Mouse (Mus musculus): Measurements from ENCODE around the gene 2610507B11Rik. TPM values are rescaled to one million over a fixed set of nuclear protein-coding genes. Genes with fewer than 3 reads are reported as not detected.

2610507B11Rik gene
- polyA plus RNA-seq, 1 experiment from 2014 or later: 73.0 TPM

GRCm38 (mm10) chr11:78294585-78294984 is 33.0 kb downstream of the 2610507B11Rik start:
- Histone ChIP-seq H3K27me3 (no peaks in the 10 kb centered on the region), H3K9me3 (replicated peaks) (no peaks in the 10 kb centered on the region), H3K4me3 (no peak overlapping the region), H3K9ac (no peak overlapping the region), H3K36me3 (ENCODE audit: poor library complexity, severe bottlenecking) (peaks cover 36% of the 10 kb centered on the region), H3K4me1 (no peaks in the 10 kb centered on the region), H3K4me2 (no peak overlapping the region), H3K27ac (no peak overlapping the region)
- WGBS: 96% methylated on average over 6 of the region's 6 CpGs
- ATAC-seq: no peak

GRCm38 (mm10) chr11:78300917-78301316 is 39.4 kb downstream of the 2610507B11Rik start:
- H3K4me1 ChIP-seq: peaks cover 24% of the 10 kb centered on the region
- H3K27ac ChIP-seq: peak overlapping the region; percentile 40
- ATAC-seq: peak; percentile 37; the same call in 1 of the 2 replicates
- peaks cover 28% of the 10 kb centered on the region for H3K36me3 ChIP-seq (ENCODE audit: poor library complexity, severe bottlenecking)
- 68% methylated on average over 7 of the region's 7 CpGs for WGBS
- peak overlapping the region; percentile 77 for H3K4me3 ChIP-seq
- no peaks in the 10 kb centered on the region for H3K27me3 ChIP-seq
- peak overlapping the region; percentile 93 for H3K4me2 ChIP-seq
- H3K9me3 ChIP-seq (replicated peaks): no peaks in the 10 kb centered on the region
- peak overlapping the region; percentile 60 for H3K9ac ChIP-seq

GRCm38 (mm10) chr11:78301357-78302084 is 40.0 kb downstream of the 2610507B11Rik start, which contains the start of gene Spag5:
Gene Spag5 (plus strand): TSS chr11:78301529.
- H3K36me3 ChIP-seq (ENCODE audit: poor library complexity, severe bottlenecking): peaks cover 29% of the 10 kb centered on the region
- peak within 1 kb of the TSS; percentile 77 for H3K4me3 ChIP-seq
- peak; percentile 100 for ATAC-seq
- peak within 1 kb of the TSS; percentile 74 for H3K27ac ChIP-seq
- H3K27me3 ChIP-seq: no peaks in the 10 kb centered on the region
- WGBS: under 1% methylated on average over 44 of the region's 49 CpGs
- H3K4me1 ChIP-seq: peaks cover 24% of the 10 kb centered on the region
- H3K9ac ChIP-seq: peak within 1 kb of the TSS; percentile 75
- peak within 1 kb of the TSS; percentile 93 for H3K4me2 ChIP-seq
- no peaks in the 10 kb centered on the region for H3K9me3 ChIP-seq (replicated peaks)

GRCm38 (mm10) chr11:78305272-78305671 is 43.7 kb downstream of the 2610507B11Rik start:
- 95% methylated on average over 4 of the region's 4 CpGs for WGBS
- Histone ChIP-seq H3K4me1 (peaks cover 28% of the 10 kb centered on the region), H3K4me2 (no peak overlapping the region), H3K27me3 (no peaks in the 10 kb centered on the region), H3K4me3 (no peak overlapping the region), H3K9me3 (replicated peaks) (no peaks in the 10 kb centered on the region), H3K27ac (no peak overlapping the region), H3K9ac (peak overlapping the region; percentile 4; the same call in 1 of the 2 replicates), H3K36me3 (ENCODE audit: poor library complexity, severe bottlenecking) (peaks cover 58% of the 10 kb centered on the region)
- no peak for ATAC-seq

- Histone ChIP-seq H3K36me3 (ENCODE audit: poor library complexity, severe bottlenecking) (peaks cover 82% of the 10 kb centered on the region), H3K4me3 (no peak overlapping the region), H3K4me2 (no peak overlapping the region), H3K9me3 (replicated peaks) (no peaks in the 10 kb centered on the region), H3K27me3 (no peaks in the 10 kb centered on the region), H3K4me1 (peaks cover 4% of the 10 kb centered on the region), H3K27ac (no peak overlapping the region), H3K9ac (no peak overlapping the region; the same call in 1 of the 2 replicates)
- 86% methylated on average over 8 of the region's 8 CpGs for WGBS
- no peak for ATAC-seq
Measured at GRCm38 (mm10) chr11:78310861-78311511, 49.4 kb downstream of the 2610507B11Rik start.

- Histone ChIP-seq H3K9me3 (replicated peaks) (no peaks in the 10 kb centered on the region), H3K4me3 (no peak overlapping the region), H3K27me3 (no peaks in the 10 kb centered on the region), H3K4me1 (peaks cover 11% of the 10 kb centered on the region; the same call in 1 of the 2 replicates), H3K4me2 (no peak overlapping the region), H3K27ac (no peak overlapping the region), H3K36me3 (ENCODE audit: poor library complexity, severe bottlenecking) (peaks cover 92% of the 10 kb centered on the region), H3K9ac (no peak overlapping the region)
- 95% methylated on average over 2 of the region's 2 CpGs for WGBS
- no peak for ATAC-seq
Measured at GRCm38 (mm10) chr11:78313662-78314061, 52.1 kb downstream of the 2610507B11Rik start.

GRCm38 (mm10) chr11:78318411-78318810 is 56.9 kb downstream of the 2610507B11Rik start:
- WGBS: 50% methylated on average over 2 of the region's 2 CpGs
- Histone ChIP-seq H3K27ac (peak overlapping the region; percentile 58; the same call in 1 of the 2 replicates), H3K4me3 (no peak overlapping the region), H3K4me1 (peaks cover 34% of the 10 kb centered on the region), H3K9ac (no peak overlapping the region), H3K9me3 (replicated peaks) (no peaks in the 10 kb centered on the region), H3K27me3 (no peaks in the 10 kb centered on the region), H3K36me3 (ENCODE audit: poor library complexity, severe bottlenecking) (peaks cover 84% of the 10 kb centered on the region), H3K4me2 (no peak overlapping the region)
- ATAC-seq: no peak

- peak; percentile 71 for ATAC-seq
- peaks cover 55% of the 10 kb centered on the region for H3K4me1 ChIP-seq
- H3K4me3 ChIP-seq: peak overlapping the region; percentile 35
- peak overlapping the region; percentile 90 for H3K27ac ChIP-seq
- H3K36me3 ChIP-seq (ENCODE audit: poor library complexity, severe bottlenecking): peaks cover 62% of the 10 kb centered on the region
- H3K9ac ChIP-seq: no peak overlapping the region
- peak overlapping the region; percentile 54 for H3K4me2 ChIP-seq
- H3K9me3 ChIP-seq (replicated peaks): no peaks in the 10 kb centered on the region
- WGBS: 42% methylated on average over 2 of the region's 2 CpGs
- H3K27me3 ChIP-seq: no peaks in the 10 kb centered on the region
Measured at GRCm38 (mm10) chr11:78322076-78322831, 60.7 kb downstream of the 2610507B11Rik start.

- Histone ChIP-seq H3K4me3 (peak within 1 kb of the TSS; percentile 35), H3K27ac (peak within 1 kb of the TSS; percentile 90), H3K9ac (peak within 1 kb of the TSS; percentile 47), H3K4me2 (peak within 1 kb of the TSS; percentile 54), H3K36me3 (ENCODE audit: poor library complexity, severe bottlenecking) (peaks cover 56% of the 10 kb centered on the region), H3K9me3 (replicated peaks) (no peaks in the 10 kb centered on the region), H3K4me1 (peaks cover 49% of the 10 kb centered on the region), H3K27me3 (no peaks in the 10 kb centered on the region)
- 8% methylated on average over 15 of the region's 15 CpGs for WGBS
- ATAC-seq: peak; percentile 88
Measured at GRCm38 (mm10) chr11:78322860-78323259, 61.3 kb downstream of the 2610507B11Rik start, which contains the start of gene Aldoc. Gene Aldoc (plus strand): TSS chr11:78322968.

GRCm38 (mm10) chr11:78324000-78324785 is 62.6 kb downstream of the 2610507B11Rik start:
- H3K9me3 ChIP-seq (replicated peaks): no peaks in the 10 kb centered on the region
- H3K27ac ChIP-seq: peak overlapping the region; percentile 90
- H3K36me3 ChIP-seq (ENCODE audit: poor library complexity, severe bottlenecking): peaks cover 43% of the 10 kb centered on the region
- peaks cover 50% of the 10 kb centered on the region for H3K4me1 ChIP-seq
- no peaks in the 10 kb centered on the region for H3K27me3 ChIP-seq
- 70% methylated on average over 15 of the region's 15 CpGs for WGBS
- H3K4me3 ChIP-seq: peak overlapping the region; percentile 35
- no peak for ATAC-seq
- H3K9ac ChIP-seq: no peak overlapping the region
- H3K4me2 ChIP-seq: peak overlapping the region; percentile 54

- Histone ChIP-seq H3K4me2 (peak overlapping the region; percentile 54), H3K36me3 (ENCODE audit: poor library complexity, severe bottlenecking) (peaks cover 36% of the 10 kb centered on the region), H3K27me3 (no peaks in the 10 kb centered on the region), H3K4me1 (peaks cover 56% of the 10 kb centered on the region), H3K9me3 (replicated peaks) (no peaks in the 10 kb centered on the region), H3K27ac (0 out of 2 replicates have a peak overlapping the region, but pooled peaks have one; percentile 69), H3K9ac (no peak overlapping the region), H3K4me3 (peak overlapping the region; percentile 35; the same call in 1 of the 2 replicates)
- 97% methylated on average over 12 of the region's 12 CpGs for WGBS
- ATAC-seq: no peak
Measured at GRCm38 (mm10) chr11:78324965-78325364, 63.4 kb downstream of the 2610507B11Rik start.

Data from forebrain, embryonic 13.5 days (tissue).